Mouse (Mus musculus): Measurements from ENCODE around the gene 1700001C02Rik.

- TF ChIP-seq CTCF (IDR thresholded peaks at IDR 0.05; ENCODE audit: extremely low read depth, insufficient read length, insufficient replicate concordance, low read depth, low read length), result no peak
- no peak for TF ChIP-seq POLR2A (IDR thresholded peaks at IDR 0.05; ENCODE audit: low read depth, low read length)
Observed at GRCm38 (mm10) chr5:30490845-30491244, 25.0 kb downstream of the 1700001C02Rik start.

Data from small intestine, adult 2 months (tissue).